Mouse (Mus musculus) effector memory CD4-positive, alpha-beta T cell, adult 5 months (primary cell): ENCODE measurements around the gene Slc19a3. TPM values are rescaled to one million over a fixed set of nuclear protein-coding genes. Genes with fewer than 3 reads are reported as not detected.

Source experiments
- polyA plus RNA-seq: library from polyadenylated mRNA; unstranded; fragments of 100-300 nt; shearing (Covaris generic); gene quantifications from one replicate; pipeline ENCODE4 v1.2.1, GENCODE M21; 2017

Slc19a3 gene
- polyA plus RNA-seq, result not detected

DNA sequence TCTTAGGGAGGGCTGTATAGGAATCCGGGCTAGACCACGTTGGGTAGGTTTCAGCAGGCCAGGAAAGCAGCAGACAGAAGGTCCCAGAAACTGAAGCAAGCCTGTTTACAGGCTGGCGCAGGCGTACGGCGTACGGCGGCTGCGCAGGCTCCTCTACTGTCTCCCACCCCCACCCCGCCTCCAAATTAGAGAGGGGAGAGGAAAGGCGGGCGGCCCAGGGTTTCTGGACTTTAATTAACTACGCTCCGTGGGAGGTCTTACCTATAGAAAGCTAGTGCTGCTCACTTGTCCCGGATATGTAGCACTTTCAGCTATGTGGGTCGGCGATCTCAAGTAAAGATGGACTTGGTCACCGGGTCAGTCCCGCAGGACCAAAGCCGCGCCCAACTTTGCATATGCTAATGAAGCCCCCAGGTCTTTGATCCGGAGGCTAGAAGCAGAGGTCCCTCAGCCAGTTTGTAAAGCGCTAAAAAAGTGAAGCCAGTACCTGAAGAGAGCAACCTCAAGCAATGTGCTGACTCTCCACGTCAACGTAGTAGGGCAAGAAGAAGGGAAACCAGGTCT lies at the start of gene Slc19a3:
Gene Slc19a3 (minus strand): TSS at position 340 of the 564 bp plus-strand sequence.

GRCm38 (mm10) chr1:83060643-83061042 lies 22.4 kb upstream of the Slc19a3 start, which contains the start of gene Krtap28-13:
Krtap28-13 (plus strand) TSS chr1:83060930.

DNA sequence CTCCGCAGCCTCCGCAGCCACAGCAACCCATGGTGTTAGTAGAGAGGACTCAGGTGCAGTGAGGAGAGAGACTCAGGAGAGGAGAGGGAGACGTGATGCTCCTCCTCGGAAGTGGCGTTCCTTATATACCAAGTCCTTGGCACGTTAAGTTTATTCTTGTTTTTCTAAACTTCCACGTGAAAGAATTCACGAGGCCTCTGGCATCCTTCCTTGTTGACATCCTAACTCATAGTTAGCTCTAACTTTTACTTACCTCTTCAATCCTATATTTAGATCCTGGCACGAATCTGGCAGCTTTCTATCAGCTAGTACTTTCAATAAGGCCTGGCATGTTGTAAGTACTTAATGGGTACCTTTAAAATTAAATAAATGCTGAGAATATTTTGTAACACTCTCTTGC lies 21.0 kb upstream of the Slc19a3 start, which contains the start of gene A030005K14Rik:
Gene A030005K14Rik (minus strand): TSS at position 101 of the 400 bp plus-strand sequence.

GRCm38 (mm10) chr1:83044882-83045427 lies 6.7 kb upstream of the Slc19a3 start, which contains the start of gene Gm47969:
Gm47969 (plus strand) TSS chr1:83044932.

GRCm38 (mm10) chr1:83042380-83042779 lies 4.1 kb upstream of the Slc19a3 start, which contains the start of gene Krtap28-10:
Krtap28-10 (minus strand) TSS chr1:83042480.

GRCm38 (mm10) chr1:83000306-83000705 lies 37.9 kb downstream of the Slc19a3 start, which contains the start of gene Gm47959:
Gm47959 (plus strand) TSS chr1:83000548.

Other genes starting within 250 kb of the Slc19a3 start
- gene Agfg1, start 199.0 kb downstream of the Slc19a3 start, polyA plus RNA-seq, result 138 TPM
- not detected for gene A030005L19Rik, start 125.1 kb downstream of the Slc19a3 start, polyA plus RNA-seq
- not detected for gene A030014E15Rik, start 113.5 kb downstream of the Slc19a3 start, polyA plus RNA-seq
- gene Gm6217, start 107.0 kb downstream of the Slc19a3 start, polyA plus RNA-seq, result not detected
- gene A030003K21Rik, start 95.1 kb downstream of the Slc19a3 start, polyA plus RNA-seq, result not detected
- gene Gm7544, start 82.4 kb downstream of the Slc19a3 start, polyA plus RNA-seq, result not detected
- not detected for gene Gm47955, start 78.2 kb downstream of the Slc19a3 start, polyA plus RNA-seq
- not detected for gene Gm47959, start 37.9 kb downstream of the Slc19a3 start, polyA plus RNA-seq
- gene Krtap28-10, start 4.0 kb upstream of the Slc19a3 start, polyA plus RNA-seq, result not detected
- not detected for gene Gm47969, start 6.5 kb upstream of the Slc19a3 start, polyA plus RNA-seq
- not detected for gene A030005K14Rik, start 20.9 kb upstream of the Slc19a3 start, polyA plus RNA-seq
- gene Krtap28-13, start 22.5 kb upstream of the Slc19a3 start, polyA plus RNA-seq, result not detected
- gene Ccl20, start 78.3 kb upstream of the Slc19a3 start, polyA plus RNA-seq, result not detected
- not detected for gene Daw1, start 121.3 kb upstream of the Slc19a3 start, polyA plus RNA-seq